Mouse (Mus musculus): ENCODE results near the gene Apoc3.

Gene Apoc3

DNA sequence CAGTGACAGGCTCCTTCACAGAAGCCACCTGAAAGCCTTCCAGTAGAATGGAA, at the start of gene Apoc3:
Gene Apoc3 (minus strand): TSS at position 41 of the 53 bp plus-strand sequence.
- no peak for DNase-seq (ENCODE audit: low read depth, low spot score)

DNA sequence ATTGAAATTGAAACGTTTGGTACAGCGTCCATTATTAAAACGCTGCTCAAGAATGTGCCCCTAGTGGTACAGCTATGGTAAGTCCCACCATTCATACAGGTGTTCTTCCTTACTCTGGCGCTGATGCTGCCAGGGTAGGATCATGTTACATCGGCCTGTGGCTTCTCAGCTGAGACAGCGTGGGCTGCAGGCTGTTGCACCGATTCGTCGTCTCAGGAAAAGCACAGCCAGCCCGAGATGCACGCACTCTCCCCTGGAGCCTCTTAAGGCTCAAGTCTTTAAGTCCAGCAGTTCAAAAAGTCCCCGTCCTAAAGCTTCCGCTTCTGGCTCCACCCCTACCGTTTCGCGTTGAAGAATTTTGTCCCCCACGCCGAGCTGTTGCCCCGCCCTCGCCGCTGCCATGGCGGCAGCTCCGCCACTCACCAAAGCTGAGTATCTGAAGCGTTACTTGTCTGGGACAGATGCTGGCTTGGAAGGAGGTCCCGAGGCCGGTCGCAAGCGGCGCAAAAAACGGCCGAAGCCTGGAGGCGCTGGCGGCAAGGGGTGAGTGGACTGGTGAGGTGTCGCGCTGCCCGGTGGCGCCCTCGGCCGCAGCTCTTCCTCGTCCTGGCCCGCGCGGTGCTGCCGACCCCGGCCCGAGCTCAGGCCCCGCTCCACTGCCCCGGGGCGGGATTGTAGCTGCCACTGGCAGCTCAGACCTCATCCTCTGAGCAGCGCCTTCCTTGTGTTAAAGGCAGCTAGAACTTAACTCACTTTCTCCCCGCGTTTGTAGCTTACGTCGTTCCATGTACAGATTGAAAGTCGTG, 47.4 kb upstream of the Apoc3 start, which contains the start of gene Bud13:
Gene Bud13 (plus strand): TSS at position 378 of the 806 bp plus-strand sequence.
- peak; percentile 93 for DNase-seq (ENCODE audit: low read depth, low spot score)

DNA sequence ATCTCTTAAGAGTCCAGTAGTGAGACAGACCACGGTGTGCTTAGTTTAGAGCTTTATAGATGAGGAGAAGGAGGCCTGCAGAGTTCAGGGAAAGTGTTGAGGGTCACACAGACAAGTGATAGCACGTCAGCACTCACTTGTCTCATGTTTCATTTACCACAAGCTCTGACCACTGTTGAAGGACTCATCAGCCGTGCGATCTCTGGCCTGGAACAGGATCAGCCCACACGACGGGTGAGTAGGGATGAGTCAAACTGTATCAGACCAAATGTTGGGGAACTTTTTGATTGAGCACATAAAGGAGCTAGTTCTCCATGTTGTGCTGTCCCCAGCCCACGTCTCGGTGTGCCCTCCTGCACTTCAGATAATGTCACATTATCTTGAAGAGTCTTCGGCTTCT, 39.1 kb upstream of the Apoc3 start:
- no peak for DNase-seq (ENCODE audit: low read depth, low spot score)

DNA sequence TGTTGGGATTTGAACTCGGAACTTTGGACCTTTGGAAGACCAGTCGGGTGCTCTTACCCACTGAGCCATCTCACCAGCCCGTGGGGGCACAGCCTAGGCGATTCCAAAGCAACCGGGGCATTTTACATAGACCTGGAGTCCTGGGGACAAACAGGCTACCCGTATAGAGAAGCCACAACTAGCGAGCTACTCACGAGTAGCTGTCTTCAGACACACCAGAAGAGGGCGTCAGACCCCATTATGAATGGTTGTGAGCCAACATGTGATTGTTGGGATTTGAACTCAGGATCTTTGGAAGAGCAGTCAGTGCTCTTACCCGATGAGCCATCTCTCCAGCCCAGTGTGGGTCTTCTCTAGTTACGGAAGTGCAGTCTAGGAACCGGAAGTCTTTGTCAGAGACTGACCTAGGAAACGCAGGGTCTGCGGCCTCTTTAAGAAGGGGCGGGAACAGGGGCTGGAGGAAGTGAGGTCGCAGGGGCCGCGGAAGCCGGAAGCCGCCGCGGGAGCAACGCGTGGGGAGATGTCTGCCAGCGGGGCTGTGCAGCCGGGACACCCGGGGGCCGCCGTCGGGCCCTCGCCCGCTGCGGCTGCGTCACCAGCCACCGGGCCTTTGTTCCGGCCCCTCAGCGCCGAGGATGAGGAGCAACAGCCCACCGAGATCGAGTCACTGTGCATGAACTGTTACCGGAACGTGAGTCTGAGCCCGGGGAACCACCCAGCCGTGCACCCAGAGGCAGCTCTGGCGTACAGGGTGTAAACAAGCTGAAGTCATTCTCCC, 37.4 kb upstream of the Apoc3 start, which contains the start of gene Zpr1:
Gene Zpr1 (plus strand): TSS at position 388 of the 778 bp plus-strand sequence.
- peak; percentile 96 for DNase-seq (ENCODE audit: low read depth, low spot score)

DNA sequence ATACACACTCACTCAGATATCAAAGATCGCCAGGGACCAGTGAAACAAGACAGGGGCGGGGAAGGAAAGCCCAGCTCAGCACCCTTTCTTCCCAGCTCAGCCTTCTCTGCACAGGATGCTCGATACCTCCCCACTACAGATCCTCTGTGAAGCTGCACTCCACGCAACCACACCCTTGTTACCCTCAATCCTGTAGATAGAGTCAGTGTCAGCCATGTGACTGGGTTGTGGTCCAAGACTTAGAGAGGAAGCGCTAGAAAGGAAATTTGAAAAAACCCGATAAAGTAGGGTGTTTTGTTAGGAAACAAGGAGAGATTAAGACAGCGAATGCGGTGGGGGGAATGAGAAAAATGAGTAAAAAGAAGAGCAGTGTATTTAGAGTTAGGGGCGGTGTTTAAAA, 36.6 kb upstream of the Apoc3 start:
- no peak for DNase-seq (ENCODE audit: low read depth, low spot score)

DNA sequence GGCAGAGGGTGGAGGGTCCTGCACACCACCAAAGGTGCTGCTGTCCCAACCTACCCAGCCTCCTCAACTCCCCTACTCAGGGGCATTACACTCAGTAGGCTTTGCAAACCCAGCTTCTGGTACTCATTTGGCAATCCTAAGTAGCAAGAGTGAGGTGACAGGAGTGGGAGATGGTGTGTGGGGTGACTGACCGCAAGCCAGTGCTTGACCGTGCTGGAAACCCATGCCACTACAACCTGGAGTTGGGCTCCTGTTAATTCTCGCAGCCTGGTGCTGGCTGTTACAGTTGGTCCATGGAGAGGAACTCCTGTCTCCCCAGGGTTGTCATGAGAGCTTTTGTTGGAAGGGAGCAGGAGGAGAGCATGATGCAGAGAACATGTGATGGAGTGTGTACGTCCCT, 35.3 kb upstream of the Apoc3 start:
- no peak for DNase-seq (ENCODE audit: low read depth, low spot score)

DNA sequence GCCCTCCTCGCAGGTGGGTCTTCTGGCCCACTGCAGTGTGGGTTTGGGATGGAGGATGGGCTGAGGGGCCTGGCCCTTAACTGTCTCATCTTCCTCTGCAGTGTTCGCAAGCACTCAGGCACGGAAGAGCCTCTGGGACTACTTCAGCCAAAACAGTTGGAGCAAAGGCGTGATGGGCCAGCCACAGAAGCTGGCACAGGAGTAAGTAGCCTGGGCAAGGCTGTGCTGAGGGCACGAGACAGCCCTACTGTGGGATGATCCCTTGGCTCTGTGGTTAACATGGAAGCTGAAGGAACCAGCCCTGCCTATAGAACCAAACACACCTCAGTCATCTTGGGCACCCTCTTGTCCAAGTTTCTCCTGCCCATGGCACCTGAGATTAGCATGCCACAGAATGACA, 33.7 kb upstream of the Apoc3 start:
- DNase-seq (ENCODE audit: low read depth, low spot score), result no peak

DNA sequence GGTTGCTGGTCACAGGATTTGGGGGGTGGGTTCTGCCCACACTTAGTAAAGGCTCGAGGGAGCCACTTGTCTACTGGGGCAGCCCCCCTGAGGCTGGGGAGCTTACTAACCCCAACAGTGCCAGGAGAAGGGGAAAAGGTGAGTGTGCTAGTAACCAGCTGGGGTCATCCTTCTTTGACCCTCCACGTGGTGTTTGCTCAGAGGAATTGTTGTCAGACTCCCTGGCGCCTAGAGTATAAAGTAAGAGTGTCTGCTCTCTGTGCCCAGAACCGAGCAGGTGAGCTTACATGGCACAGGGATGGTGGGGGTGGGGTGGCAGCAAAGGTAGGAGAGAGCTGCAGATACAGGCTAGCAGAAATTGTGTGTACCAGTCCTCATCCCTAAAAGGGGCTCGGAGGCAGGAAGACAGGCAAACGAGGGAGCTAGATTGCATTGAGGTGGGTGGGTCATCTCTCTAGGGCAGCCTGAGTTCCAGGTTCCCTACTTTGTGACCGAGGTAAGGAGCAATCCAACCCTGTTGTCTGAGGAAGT, 33.0 kb upstream of the Apoc3 start, which contains the start of gene Apoa5:
Gene Apoa5 (plus strand): TSS at position 291 of the 531 bp plus-strand sequence.
- no peak for DNase-seq (ENCODE audit: low read depth, low spot score)

DNA sequence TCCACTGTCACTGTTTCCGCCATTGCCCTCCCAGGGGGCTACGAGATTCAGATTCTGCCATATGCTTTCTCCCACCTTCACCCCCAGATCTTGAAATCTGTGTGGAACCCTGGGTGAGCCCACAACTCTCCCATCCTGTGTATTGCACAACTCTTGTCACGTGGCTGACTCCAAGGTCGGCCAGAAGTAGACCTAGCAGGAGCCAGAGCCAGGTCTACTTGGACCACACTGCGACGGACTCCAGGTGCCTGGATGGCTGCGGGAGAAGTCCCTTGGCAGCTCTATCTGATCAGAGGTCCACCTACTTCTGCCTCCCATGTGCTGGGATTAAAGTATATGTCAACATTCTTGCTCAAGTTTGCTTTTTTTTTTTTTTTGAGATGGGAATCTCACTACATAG, 25.7 kb upstream of the Apoc3 start:
- no peak for DNase-seq (ENCODE audit: low read depth, low spot score)

DNA sequence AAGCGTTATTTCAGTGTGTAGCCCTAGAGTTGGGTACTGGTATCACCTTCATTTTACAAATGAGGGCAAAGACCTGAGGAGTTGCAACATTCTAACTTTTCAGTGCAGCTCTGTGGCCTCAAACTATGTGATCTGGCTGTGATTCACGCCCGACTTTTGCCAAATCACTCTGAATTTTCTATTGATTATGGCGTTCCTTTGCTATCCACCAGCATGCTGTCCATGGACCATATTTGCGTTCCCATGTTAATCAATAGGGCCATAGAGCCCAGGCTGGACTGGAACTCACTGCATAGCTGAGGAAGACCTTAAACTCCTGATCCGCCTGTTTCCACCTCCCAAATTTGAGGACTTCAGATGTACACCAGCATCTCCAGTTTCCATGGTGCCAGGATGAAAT, 23.7 kb upstream of the Apoc3 start:
- no peak for DNase-seq (ENCODE audit: low read depth, low spot score)

DNA sequence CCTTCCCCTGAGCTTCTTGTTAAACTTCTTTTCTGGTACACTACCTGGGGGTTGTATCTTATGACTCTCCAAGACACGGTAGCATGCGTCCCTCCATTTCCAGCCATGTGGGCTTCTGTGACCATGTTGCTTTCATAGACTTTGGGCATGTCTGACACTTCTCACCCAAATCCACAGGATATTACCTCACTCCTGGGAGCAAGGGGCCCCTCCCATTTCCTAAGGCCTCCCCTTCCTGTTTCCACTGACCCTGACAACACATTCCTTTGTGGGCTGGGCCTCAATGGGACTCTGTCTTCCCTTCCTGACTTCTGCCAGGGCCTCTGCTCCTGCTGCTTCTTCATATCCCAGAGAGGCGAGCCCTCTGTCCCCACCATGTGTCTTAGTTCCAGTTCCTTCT, 22.1 kb upstream of the Apoc3 start:
- DNase-seq (ENCODE audit: low read depth, low spot score), result peak; percentile 60

DNA sequence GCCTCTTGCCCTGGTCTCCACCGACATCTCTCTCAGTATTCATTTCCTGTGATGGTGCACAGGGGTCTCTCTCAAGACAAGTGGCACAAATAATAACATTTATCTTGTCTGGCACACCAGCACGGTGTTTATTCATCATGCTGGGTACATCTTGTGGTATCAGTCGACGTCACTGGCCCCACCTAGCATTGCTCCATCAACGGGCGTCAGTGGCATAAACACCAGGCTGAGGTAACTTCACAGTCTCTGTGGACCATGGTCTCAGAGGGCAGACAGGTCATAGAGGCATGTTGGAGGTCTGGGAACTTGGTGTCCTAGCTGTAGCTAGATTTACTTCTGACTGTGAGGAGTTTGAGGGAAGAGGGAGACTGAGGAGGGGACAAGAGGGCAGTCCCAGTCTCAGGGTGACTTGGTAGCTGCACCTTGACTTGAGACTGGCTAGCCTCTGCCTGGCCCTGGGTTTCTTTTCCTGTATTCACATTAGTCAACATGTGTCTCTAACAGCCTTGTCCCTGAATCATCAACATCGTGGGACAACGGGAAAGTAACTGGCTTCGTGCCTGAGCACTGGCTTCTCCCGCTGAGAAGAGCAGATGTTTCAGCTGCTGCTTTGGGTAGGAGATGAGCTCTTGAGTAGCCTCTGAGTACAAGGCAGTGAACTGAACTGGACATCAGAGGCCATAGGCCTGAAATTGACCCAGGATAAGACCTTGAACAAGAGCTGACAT, 21.4 kb upstream of the Apoc3 start:
- no peak for DNase-seq (ENCODE audit: low read depth, low spot score)

DNA sequence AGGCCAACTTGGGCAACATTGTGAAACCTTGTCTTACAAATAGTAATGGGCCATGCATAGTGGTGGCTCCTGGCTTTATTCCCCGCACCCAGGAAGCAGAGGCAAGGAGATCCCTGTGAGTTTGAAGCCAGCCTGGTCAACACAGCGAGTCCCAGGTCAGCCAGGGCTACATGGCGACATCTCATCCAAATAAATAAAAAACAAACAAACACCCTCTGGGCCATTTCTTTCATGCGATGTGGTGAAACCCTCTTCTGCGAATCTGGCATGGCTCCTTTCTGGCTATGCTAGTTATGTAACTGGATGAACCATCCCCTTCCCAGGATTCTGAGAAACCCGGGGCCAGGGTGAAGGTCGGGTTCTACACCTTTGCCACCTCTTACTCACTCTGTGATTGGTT, 20.7 kb upstream of the Apoc3 start:
- no peak for DNase-seq (ENCODE audit: low read depth, low spot score)

DNA sequence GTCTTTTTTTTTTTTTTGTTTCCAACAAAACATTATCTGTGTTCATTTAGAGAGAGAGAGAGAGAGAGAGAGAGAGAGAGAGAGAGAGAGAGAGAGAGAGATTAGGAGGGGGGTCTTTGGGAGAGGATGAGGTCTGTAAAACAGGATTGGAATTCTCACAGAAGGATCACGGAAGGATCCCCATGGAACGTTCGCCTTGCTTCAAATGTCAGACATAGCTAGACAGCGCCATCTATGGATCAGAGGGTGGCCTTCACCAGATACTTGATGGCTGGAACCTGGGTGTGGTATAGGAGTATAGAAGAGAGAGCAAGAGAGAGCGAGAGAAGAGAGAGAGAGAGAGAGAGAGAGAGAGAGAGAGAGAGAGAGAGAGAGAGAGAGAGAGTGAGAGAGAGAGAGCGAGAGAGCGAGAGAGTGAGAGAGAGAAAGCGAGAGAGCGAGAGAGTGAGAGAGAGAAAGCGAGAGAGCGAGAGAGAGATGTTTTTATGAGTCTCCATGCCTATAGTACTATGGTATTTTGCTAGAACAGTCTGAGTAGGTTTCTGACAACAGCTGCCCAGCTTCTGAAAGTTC, 11.4 kb upstream of the Apoc3 start:
- peak; percentile 67 for DNase-seq (ENCODE audit: low read depth, low spot score)

DNA sequence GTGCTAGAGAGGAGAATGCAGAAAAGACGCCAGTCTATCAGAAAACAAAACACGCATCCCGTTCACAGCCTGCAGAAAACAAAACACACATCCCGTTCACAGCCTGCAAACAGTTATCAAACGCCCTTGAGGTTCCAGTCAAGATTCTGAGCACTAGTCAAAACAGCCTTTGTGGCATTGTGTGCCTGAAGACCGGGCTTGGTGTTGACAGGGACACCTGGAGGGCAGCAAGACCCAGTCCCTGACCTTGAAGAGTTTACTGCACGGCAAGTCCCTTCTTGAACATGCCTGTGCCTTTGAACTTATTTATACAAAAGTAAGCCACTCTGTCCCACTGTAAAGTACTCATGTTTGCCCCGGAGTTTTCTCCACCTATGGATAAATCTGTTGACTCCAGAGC, 8.1 kb upstream of the Apoc3 start:
- no peak for DNase-seq (ENCODE audit: low read depth, low spot score)

DNA sequence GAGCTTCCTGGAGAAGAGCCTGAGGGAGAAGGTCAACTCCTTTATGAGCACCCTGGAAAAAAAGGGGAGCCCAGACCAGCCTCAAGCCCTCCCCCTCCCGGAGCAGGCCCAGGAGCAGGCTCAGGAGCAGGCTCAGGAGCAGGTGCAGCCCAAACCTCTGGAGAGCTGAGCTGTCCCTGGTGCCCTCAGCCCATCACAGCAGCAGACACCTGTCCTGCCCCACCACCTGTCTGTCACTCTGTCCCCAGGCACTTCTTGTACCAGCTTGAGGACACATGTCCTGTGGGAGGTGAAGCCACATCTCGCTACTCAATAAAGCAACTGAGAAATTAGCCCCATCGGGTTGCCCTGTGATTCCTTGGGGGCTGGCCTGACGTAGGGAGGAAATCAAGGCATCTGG, 7.7 kb upstream of the Apoc3 start:
- DNase-seq (ENCODE audit: low read depth, low spot score), result no peak

DNA sequence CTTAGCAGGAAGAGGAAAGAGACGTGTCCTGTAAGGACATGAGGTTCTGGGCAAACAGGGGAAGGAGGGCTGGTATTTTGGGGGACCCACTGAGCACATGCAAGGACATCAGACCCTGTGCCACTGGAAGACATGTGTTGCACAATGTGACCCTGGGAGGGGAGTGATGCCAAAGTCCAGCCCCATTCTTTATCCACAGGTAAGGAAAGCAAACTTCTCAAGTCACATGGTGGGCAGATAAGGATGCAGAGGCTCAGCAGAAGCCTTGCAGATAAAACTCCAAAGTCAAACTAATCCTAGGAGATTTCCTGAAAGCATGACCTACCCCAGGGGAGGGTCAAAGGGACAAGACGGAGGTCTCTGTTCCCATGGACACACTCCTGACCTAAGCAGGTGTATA, 6.4 kb upstream of the Apoc3 start:
- DNase-seq (ENCODE audit: low read depth, low spot score), result no peak

DNA sequence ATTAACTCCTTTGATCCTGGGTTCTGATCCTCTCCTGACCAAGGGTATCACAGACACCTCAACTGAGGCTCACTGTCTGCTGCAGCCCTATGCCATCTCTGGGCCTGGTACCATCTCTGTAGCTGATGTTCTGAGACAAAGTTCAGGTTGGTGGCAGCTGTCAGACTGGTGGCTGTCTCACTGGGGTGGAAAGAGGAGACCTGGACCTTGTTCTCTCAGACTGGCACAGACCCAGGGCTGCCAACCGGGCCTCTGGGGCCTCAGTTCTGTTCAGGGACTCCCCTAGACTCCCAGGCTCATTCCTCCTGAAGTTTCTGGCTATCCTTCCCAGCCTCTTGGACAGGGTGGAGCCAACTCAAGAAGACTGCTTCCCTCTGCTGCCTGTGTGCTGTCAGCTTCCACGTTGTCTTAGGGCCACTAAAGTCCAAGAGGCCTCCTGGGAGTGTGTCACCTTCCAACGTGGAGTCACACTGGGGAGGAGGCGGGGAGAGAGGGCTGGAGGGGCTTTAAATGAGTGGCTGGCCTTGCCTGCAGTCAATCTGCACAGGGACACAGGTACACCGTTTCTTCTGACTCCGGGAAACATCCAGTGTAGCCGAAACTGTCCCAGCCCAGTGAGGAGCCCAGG, 5.2 kb upstream of the Apoc3 start, which contains the start of gene Apoa4:
Gene Apoa4 (plus strand): TSS at position 171 of the 628 bp plus-strand sequence.
- DNase-seq (ENCODE audit: low read depth, low spot score), result no peak

DNA sequence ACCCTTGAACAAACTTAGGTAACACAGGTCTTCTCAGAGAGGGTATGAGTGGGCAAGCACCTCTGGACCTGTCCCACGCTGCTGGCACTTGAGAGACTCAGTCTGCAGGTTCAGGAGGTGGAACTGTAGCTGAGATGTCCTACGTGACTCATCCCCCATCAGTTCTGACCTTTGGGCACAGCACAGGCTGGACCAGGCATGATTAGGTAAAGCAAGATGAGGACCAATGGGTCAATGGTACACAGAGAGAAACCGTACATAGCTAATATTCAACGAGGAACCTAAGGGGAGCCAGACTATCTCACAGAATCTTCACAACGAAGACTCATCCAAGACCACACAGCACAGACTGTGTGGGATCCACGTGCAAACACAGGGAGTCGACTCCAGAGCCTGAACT, 3.4 kb upstream of the Apoc3 start:
- no peak for DNase-seq (ENCODE audit: low read depth, low spot score)

DNA sequence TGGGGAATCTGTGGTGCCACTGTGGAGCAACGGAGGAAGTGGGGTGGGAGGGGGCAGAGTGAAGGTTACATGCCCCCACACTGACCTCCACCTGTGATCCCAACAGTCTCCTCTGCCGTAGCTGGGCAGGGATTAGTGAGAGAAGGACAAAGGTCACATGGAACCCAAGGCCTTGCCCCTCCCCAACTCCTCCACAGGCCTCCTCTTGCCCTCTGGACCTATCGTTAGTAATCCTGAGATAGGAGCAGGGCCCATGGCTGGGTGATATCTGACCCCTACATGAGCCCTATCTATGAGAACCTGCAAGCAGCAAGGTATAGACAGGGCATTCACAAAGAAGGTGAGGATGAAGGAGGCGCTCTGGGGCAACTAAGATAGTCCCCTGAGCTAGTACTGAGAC, 213 bp upstream of the Apoc3 start:
- DNase-seq (ENCODE audit: low read depth, low spot score), result no peak

DNA sequence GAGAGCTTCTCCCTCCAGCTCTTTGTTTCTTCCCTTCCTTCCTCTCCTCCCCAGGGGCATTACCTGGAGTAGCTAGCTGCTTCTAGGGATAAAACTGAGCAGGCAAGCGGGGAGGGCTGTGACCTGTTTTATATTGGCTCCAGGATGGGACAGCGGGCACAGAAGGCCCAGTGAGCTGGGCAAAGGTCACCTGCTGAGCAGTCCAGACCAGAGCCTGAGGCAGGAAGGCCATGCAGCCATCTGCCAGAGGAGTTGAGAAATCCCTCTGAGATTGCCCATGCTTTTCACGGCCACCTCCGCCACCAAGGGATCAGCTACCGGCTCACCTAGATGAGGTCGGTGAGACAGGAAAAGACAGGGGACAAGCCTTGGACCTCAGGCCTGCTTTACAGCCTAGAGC, 240 bp downstream of the Apoc3 start:
- DNase-seq (ENCODE audit: low read depth, low spot score), result no peak

All from ES-CJ7 (cell line).